Mouse (Mus musculus) forebrain, embryonic 14.5 days (tissue): ENCODE data around the gene Zfhx3. TPM values are rescaled to one million over a fixed set of nuclear protein-coding genes. Genes with fewer than 3 reads are reported as not detected.

Experiments
- ATAC-seq: fragments of 200-750 bp; cut with Nextera tagmentation; 2 replicates; pipeline ENCODE4 v1.8.0; 2017; ENCODE audit warnings: mild to moderate bottlenecking, moderate library complexity
- DNase-seq: peaks from one replicate; pipeline ENCODE4 v3.0.0-alpha.2; 2015; ENCODE audit warnings: low spot score
- H3K27ac ChIP-seq: fragments of 300-500 bp; sonication (generic); 2 replicates; pipeline ENCODE4 v1.5.1; 2014; ENCODE audit warnings: low read depth, mild to moderate bottlenecking, control low read depth, low read length, moderate library complexity
- H3K27me3 ChIP-seq: fragments of 300-500 bp; sonication (generic); replicated peaks from 2 replicates; pipeline ENCODE4 v1.6.1; 2014; ENCODE audit warnings: low read length, control low read depth, mixed read lengths; ENCODE audit not compliant: control insufficient read depth, insufficient read depth
- H3K36me3 ChIP-seq: fragments of 300-500 bp; sonication (generic); 2 replicates; pipeline ENCODE4 v1.6.1; 2014; ENCODE audit warnings: low read length, control low read depth; ENCODE audit not compliant: control insufficient read depth, insufficient read depth
- H3K4me1 ChIP-seq: fragments of 300-500 bp; sonication (generic); 2 replicates; pipeline ENCODE4 v1.6.1; 2014; ENCODE audit warnings: antibody characterized with exemption, low read length, control low read depth; ENCODE audit not compliant: control insufficient read depth, insufficient read depth
- H3K4me2 ChIP-seq: fragments of 300-500 bp; sonication (generic); 2 replicates; pipeline ENCODE4 v1.6.1; 2014; ENCODE audit warnings: mild to moderate bottlenecking, control low read depth, low read length
- H3K4me3 ChIP-seq: fragments of 300-500 bp; sonication (generic); 2 replicates; pipeline ENCODE4 v1.5.1; 2014; ENCODE audit warnings: low read depth, low read length, control low read depth
- H3K9ac ChIP-seq: fragments of 300-500 bp; sonication (generic); 2 replicates; pipeline ENCODE4 v1.6.1; 2014; ENCODE audit warnings: mild to moderate bottlenecking, low read length, control low read depth, moderate library complexity
- H3K9me3 ChIP-seq: fragments of 300-500 bp; sonication (generic); replicated peaks from 2 replicates; pipeline ENCODE4 v1.6.1; 2016; ENCODE audit warnings: low read length, control low read depth, mixed read lengths; ENCODE audit not compliant: control insufficient read depth
- WGBS: fragments of 180-500 bp; shearing (Covaris S2); extraction: QIAGEN DNeasy Blood & Tissue Kit; methylation state at CpG from one replicate; pipeline ENCODE4 v1.1.7; 2014; 5-methylcytosine and 5-hydroxymethylcytosine counted together
- polyA plus RNA-seq: library from polyadenylated mRNA; unstranded; fragments of >200 nt; fragmentation: Nextera tagmentation; extraction: Ambion mirVana; gene quantifications from 2 replicates; pipeline ENCODE4 v1.2.1, GENCODE M21; 2014

Zfhx3 gene
- polyA plus RNA-seq, 1 experiment from 2014 or later: 11.7 TPM

DNA sequence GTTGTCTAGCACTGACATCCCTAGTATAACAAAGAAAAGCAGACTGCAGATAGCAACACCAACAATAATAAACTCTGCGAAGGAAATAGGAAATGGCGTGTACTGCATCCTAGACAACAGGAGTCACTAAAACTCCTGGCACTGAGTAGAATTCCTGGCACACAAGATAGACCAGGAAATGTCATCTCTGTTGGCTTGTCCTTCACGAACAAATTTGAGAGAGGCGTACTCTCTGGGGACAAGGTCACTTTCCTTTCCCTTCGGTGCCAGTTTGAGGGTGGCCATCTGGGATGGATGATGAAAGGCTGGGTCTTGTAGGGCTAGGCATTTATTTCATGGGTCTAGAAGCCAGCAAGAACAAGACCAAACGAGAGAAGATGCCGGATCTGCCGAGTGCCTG lies 708.4 kb downstream of the Zfhx3 start:
- WGBS: 96% methylated on average over 8 of the region's 8 CpGs
- no peaks in the 10 kb centered on the region for H3K4me1 ChIP-seq
- no peaks in the 10 kb centered on the region for H3K36me3 ChIP-seq
- ATAC-seq: no peak
- no peak overlapping the region for H3K4me2 ChIP-seq
- H3K27me3 ChIP-seq: no peaks in the 10 kb centered on the region
- no peak overlapping the region for H3K4me3 ChIP-seq
- H3K9ac ChIP-seq: no peak overlapping the region
- H3K27ac ChIP-seq: no peak overlapping the region
- DNase-seq: no peak
- no peaks in the 10 kb centered on the region for H3K9me3 ChIP-seq

- WGBS: 25% methylated on average over 5 of the region's 5 CpGs
- no peak for DNase-seq
These were observed 719.1 kb downstream of the Zfhx3 start for GRCm38 (mm10) chr8:108661486-108662093.

GRCm38 (mm10) chr8:108662766-108663165 lies 720.3 kb downstream of the Zfhx3 start:
- Histone ChIP-seq H3K4me3 (no peak overlapping the region), H3K27ac (no peak overlapping the region), H3K4me1 (no peaks in the 10 kb centered on the region), H3K36me3 (no peaks in the 10 kb centered on the region), H3K9me3 (no peaks in the 10 kb centered on the region), H3K27me3 (no peaks in the 10 kb centered on the region), H3K4me2 (no peak overlapping the region), H3K9ac (no peak overlapping the region)
- ATAC-seq (no peak), DNase-seq (no peak)
- WGBS: 85% methylated on average over 3 of the region's 3 CpGs

More at GRCm38 (mm10) chr8:108661486-108662093, 719.1 kb downstream of the Zfhx3 start:
- ATAC-seq: no peak
- Histone ChIP-seq H3K27me3 (no peaks in the 10 kb centered on the region), H3K4me1 (no peaks in the 10 kb centered on the region), H3K4me3 (no peak overlapping the region), H3K36me3 (no peaks in the 10 kb centered on the region), H3K4me2 (no peak overlapping the region), H3K9me3 (no peaks in the 10 kb centered on the region), H3K9ac (no peak overlapping the region), H3K27ac (no peak overlapping the region)

DNA sequence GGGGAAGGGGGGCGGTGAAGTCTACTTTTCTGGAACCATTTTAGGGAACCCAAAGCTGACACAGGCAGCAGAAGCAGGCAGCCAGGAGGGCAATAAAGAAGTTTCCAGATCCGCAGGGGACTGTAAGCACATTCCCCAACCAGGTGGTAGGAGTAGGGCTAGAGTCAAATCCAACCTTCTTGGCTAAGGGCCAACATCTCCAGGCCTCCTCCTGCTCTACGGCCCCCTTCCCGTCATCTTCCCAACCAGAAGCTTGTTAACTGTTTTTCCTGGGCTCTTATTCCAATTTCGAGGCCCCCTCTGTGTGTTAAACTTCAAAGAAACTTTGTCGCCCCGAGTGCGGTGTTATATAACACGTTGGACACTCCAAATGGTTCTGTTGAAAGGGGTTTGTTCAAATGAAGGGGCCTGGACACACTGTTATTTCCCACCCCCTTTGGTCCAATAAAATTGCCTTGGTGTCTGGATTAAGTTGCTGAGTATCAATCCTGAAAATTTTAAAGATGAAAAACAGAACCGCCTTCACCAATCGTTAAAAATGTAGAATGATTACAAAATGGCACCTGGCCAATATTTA lies 729.6 kb downstream of the Zfhx3 start:
- Histone ChIP-seq H3K4me3 (no peak overlapping the region), H3K36me3 (no peaks in the 10 kb centered on the region), H3K4me1 (no peaks in the 10 kb centered on the region; the same call in 1 of the 2 replicates), H3K9me3 (no peaks in the 10 kb centered on the region), H3K27ac (no peak overlapping the region), H3K4me2 (no peak overlapping the region), H3K27me3 (no peaks in the 10 kb centered on the region), H3K9ac (no peak overlapping the region)
- ATAC-seq: no peak
- no peak for DNase-seq
- WGBS: 60% methylated on average over 11 of the region's 11 CpGs

DNA sequence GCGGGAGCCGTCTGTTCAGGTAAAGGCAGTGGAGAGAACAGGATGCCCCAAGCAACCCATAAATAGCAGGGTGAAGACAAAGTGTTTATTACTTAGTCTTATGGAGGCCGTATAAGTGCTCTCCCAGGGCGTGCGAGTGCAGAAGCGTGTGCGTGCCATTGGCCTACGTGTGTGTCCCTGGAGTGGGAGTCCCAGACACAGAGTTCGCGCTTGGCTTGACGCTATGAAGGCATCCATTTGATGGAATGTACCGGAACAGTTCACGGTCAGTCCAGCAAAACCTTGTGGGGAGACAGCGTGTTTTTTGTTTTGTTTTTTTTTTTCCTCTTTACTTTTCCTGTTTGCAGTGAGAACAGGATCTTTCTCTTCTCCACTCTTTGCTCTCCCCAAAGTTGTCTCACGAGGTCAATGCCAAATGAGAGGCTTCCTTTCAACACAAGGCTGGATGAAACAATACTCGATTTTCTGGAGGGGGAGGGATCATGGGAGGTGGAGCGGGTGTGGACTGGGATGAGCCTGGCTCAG lies 732.6 kb downstream of the Zfhx3 start:
- ATAC-seq (no peak), DNase-seq (no peak)
- H3K4me3 ChIP-seq: no peak overlapping the region
- H3K27ac ChIP-seq: no peak overlapping the region
- no peaks in the 10 kb centered on the region for H3K9me3 ChIP-seq
- no peak overlapping the region for H3K4me2 ChIP-seq
- no peaks in the 10 kb centered on the region; the same call in 1 of the 2 replicates for H3K4me1 ChIP-seq
- 55% methylated on average over 17 of the region's 17 CpGs for WGBS
- H3K27me3 ChIP-seq: no peaks in the 10 kb centered on the region
- no peaks in the 10 kb centered on the region for H3K36me3 ChIP-seq
- H3K9ac ChIP-seq: no peak overlapping the region

DNA sequence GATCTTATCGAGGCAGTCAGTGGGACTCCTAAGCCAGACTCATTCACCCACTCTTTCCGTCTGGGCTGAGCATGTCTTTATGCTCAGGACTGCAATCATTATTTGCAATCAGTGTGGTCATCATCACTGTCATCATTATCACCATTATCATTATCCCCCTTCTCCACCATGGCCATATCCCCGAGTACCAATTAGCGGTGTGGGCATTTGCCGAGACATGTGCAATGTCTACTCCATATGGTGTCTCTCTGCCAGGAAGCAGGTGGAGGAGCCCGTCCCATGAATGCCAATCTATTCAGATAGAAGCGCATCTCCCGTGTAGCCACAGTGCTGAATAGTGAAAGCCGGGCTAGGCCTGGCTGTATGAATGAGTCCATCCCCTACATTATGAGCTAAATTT lies 747.2 kb downstream of the Zfhx3 start:
- DNase-seq (peak; percentile 17), ATAC-seq (no peak)
- Histone ChIP-seq H3K9me3 (no peaks in the 10 kb centered on the region), H3K4me2 (no peak overlapping the region), H3K27me3 (peaks cover 18% of the 10 kb centered on the region), H3K9ac (no peak overlapping the region), H3K36me3 (no peaks in the 10 kb centered on the region), H3K27ac (no peak overlapping the region), H3K4me3 (no peak overlapping the region), H3K4me1 (peaks cover 10% of the 10 kb centered on the region)
- WGBS: 71% methylated on average over 9 of the region's 9 CpGs

DNA sequence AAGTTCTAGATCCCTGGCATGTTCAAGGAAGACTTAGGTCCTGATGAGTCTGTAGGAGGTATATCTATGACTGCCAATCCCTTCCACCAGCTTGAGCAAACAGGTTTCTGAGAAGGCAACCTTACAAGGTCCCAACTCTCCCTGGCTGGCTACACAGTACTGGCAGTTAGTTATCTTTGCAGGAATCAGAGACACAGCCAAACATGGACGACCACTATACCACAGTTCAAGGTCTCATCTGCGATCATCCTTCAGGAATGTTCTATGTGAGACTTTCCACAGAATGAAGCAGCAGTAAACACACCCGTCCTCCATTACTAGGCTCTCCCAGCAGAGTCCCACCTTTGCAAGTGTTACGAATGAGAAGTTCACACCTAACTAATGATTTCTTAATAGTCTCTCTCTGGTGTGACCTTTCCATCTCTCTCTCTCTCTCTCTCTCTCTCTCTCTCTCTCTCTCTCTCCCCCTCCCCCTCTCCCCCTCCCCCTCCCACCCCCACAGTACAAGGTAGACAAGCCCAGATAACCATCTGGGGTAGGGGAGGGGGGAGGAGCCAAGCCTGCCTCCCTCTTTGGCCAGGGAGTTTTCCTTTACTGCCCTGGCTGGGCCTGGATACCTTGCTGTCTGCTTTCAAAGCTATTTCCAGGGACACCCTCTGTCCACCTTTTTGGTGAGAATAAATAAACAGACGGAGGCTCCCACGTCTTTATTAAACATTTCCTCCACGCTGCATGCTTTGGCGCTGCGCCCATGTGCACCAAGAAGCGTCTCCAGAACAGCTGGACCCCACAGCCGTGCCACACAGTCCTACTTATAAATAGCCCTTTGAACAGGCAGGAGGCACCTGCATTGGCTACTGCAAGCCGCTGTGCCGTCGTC lies 748.4 kb downstream of the Zfhx3 start:
- peak; percentile 63; the same call in 1 of the 2 replicates for ATAC-seq
- H3K4me3 ChIP-seq: no peak overlapping the region
- DNase-seq: peak; percentile 74
- no peaks in the 10 kb centered on the region for H3K9me3 ChIP-seq
- peak overlapping the region; percentile 55 for H3K27ac ChIP-seq
- 23% methylated on average over 14 of the region's 14 CpGs for WGBS
- H3K4me1 ChIP-seq: peaks cover 12% of the 10 kb centered on the region
- H3K27me3 ChIP-seq: peaks cover 29% of the 10 kb centered on the region
- H3K9ac ChIP-seq: no peak overlapping the region
- peak overlapping the region; percentile 42 for H3K4me2 ChIP-seq
- no peaks in the 10 kb centered on the region for H3K36me3 ChIP-seq

- Histone ChIP-seq H3K9ac (peak overlapping the region; percentile 50), H3K4me1 (peaks cover 19% of the 10 kb centered on the region), H3K27me3 (peaks cover 37% of the 10 kb centered on the region), H3K4me3 (peak overlapping the region; percentile 9; the same call in 1 of the 2 replicates), H3K9me3 (no peaks in the 10 kb centered on the region), H3K36me3 (no peaks in the 10 kb centered on the region), H3K27ac (peak overlapping the region; percentile 55), H3K4me2 (peak overlapping the region; percentile 42)
- peak; percentile 43; the same call in 1 of the 2 replicates for ATAC-seq
- peak; percentile 74 for DNase-seq
- WGBS: 5% methylated on average over 21 of the region's 21 CpGs
These were observed 749.2 kb downstream of the Zfhx3 start for GRCm38 (mm10) chr8:108691456-108692238.
